Mouse (Mus musculus): ENCODE measurements around the gene Cd274.

Gene Cd274

DNA sequence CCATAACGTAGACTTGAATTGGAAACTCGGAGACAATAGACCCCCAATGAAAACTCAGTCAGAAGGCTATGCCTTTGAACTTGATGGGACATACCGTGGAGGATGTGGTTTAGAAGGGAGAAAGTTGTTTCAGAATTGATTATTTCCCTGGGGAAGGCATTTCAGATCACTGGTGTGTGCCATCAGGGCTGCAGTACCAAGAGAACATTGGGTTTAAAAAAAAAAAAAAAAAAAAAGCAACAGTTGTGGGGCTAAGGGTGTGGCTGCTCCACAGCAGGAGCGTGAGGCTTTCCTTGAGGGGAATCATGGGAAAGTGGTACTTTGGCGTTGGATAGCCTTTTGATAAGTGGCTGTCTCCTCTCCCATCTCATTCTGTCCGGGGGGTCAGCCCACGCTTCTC is 55.5 kb downstream of the Cd274 start:
- ATAC-seq (ENCODE audit: low TSS enrichment), result no peak

DNA sequence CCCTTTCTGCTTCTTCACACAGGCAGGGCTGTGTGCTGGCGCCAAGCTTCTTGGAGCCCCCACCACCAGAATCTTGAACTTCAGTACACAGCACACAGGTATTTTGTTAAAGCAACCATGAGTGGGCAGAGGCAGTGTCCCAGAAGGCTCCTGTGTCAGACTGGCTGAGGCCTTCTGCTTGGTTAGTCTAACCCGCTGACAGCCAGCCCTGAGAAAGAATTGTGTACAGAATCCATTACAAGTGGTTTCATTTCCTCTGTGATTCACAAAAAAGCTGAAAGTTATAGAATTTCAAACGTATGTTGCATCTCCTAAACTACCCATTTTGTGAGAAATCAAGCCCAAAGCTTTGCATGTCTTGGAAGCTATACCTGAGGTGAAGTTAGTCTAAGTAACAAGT is 63.3 kb downstream of the Cd274 start:
- ATAC-seq (ENCODE audit: low TSS enrichment), result no peak

DNA sequence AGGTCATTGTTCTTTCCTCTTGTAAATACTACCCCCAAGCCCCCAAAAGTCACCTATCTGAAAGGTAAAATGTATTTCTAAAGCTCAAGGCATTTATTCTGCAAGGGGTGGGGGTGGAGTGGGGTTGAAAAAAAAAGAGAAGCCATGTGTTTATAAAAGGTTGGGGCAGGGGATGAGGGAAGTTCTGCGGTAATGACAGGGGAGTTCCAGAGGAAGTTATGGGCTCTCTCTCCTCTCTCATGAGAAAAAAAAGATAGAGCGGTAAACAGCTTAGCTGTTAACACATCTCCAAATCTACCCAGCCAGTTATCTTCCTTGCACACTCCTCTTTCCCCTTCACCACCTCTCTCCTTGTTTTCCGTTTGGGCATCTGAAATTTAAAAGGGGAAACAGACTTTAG is 63.7 kb downstream of the Cd274 start:
- no peak for ATAC-seq (ENCODE audit: low TSS enrichment)

GRCm38 (mm10) chr19:29436793-29437479 is 69.7 kb downstream of the Cd274 start:
- ATAC-seq (ENCODE audit: low TSS enrichment), result no peak

Measured in frontal cortex, adult (tissue).